Mouse (Mus musculus): ENCODE results near the gene Coro1a. TPM values are rescaled to one million over a fixed set of nuclear protein-coding genes. Genes with fewer than 3 reads are reported as not detected.

The Coro1a gene
- polyA plus RNA-seq, 1 experiment from 2014 or later = 120 TPM

DNA sequence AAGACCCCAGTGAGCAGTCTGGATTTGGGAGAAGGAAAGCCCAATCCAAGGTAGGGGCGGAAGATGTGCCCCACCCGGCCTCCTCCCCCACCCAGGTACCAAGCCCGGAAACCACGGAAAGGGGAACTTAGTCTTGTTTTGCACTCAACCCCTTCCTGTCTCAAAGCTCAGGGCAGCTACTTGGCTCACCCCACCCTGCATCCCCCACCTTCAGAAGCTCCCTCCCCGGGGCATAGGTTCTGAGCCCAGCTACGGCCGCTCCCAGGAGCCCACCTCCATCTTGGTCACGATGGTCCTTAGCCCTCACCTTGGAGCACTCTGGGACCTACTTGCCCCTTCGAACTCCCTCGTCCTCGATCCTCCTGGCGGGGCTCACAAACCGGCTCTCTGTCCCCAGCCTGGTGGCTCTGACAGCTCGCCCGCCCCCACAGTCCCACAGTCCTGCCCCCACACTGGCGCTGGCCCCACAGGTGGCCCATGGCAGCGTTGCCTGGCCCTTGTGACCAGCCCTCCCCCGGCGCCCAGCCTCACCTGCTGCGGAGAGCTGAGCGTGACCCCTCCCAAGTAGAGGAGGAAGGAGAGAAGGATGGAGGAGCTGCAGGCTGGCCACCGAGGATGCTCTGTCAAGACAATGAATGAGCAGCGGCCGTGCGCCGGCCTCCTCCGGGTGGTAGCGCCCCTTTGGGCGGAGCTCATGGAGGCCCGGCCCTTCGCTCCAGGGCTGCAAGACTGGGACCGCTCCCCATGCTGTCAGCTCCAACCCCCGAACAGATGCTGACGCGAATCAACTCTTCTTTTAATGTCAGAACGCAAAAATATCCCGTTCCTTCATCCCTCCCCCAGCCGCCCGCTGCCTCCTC is 3.2 kb downstream of the Coro1a start:
- H3K9ac ChIP-seq (replicated peaks) = peak overlapping the region; percentile 94
- ATAC-seq (ENCODE audit: low FRiP score) = peak; percentile 89
- no peaks in the 10 kb centered on the region for H3K27me3 ChIP-seq (replicated peaks)
- peak overlapping the region; percentile 69 for H3K4me2 ChIP-seq
- no peaks in the 10 kb centered on the region for H3K9me3 ChIP-seq (replicated peaks)
- H3K36me3 ChIP-seq = peaks cover 16% of the 10 kb centered on the region
- H3K4me3 ChIP-seq (replicated peaks) = peak overlapping the region; percentile 69
- peak overlapping the region; percentile 86 for H3K27ac ChIP-seq (replicated peaks)
- peaks cover 51% of the 10 kb centered on the region for H3K4me1 ChIP-seq
- WGBS = 2% methylated on average over 39 of the region's 39 CpGs

- 9% methylated on average over 7 of the region's 7 CpGs for WGBS
- Histone ChIP-seq H3K4me3 (replicated peaks) (peak overlapping the region; percentile 69), H3K27me3 (replicated peaks) (no peaks in the 10 kb centered on the region), H3K9ac (replicated peaks) (peak overlapping the region; percentile 94), H3K36me3 (peaks cover 22% of the 10 kb centered on the region), H3K27ac (replicated peaks) (peak overlapping the region; percentile 86), H3K9me3 (replicated peaks) (no peaks in the 10 kb centered on the region), H3K4me2 (peak overlapping the region; percentile 69), H3K4me1 (peaks cover 51% of the 10 kb centered on the region)
- ATAC-seq (ENCODE audit: low FRiP score) = peak; percentile 36; the same call in 1 of the 2 replicates
Measured at GRCm38 (mm10) chr7:126703757-126704077, 3.9 kb downstream of the Coro1a start.

- peak overlapping the region; percentile 94 for H3K9ac ChIP-seq (replicated peaks)
- H3K27me3 ChIP-seq (replicated peaks) = no peaks in the 10 kb centered on the region
- H3K4me1 ChIP-seq = peaks cover 51% of the 10 kb centered on the region
- H3K4me3 ChIP-seq (replicated peaks) = peak overlapping the region; percentile 69
- H3K36me3 ChIP-seq = peaks cover 25% of the 10 kb centered on the region
- peak overlapping the region; percentile 69 for H3K4me2 ChIP-seq
- no peak for ATAC-seq (ENCODE audit: low FRiP score)
- 76% methylated on average over 12 of the region's 12 CpGs for WGBS
- H3K27ac ChIP-seq (replicated peaks) = peak overlapping the region; percentile 86
- no peaks in the 10 kb centered on the region for H3K9me3 ChIP-seq (replicated peaks)
Measured at GRCm38 (mm10) chr7:126702861-126703756, 4.5 kb downstream of the Coro1a start.

GRCm38 (mm10) chr7:126702358-126702757 is 5.2 kb downstream of the Coro1a start:
- H3K4me1 ChIP-seq = peaks cover 57% of the 10 kb centered on the region
- no peak for ATAC-seq (ENCODE audit: low FRiP score)
- peak overlapping the region; percentile 69 for H3K4me2 ChIP-seq
- peaks cover 29% of the 10 kb centered on the region for H3K36me3 ChIP-seq
- H3K27me3 ChIP-seq (replicated peaks) = no peaks in the 10 kb centered on the region
- WGBS = 79% methylated on average over 6 of the region's 6 CpGs
- H3K4me3 ChIP-seq (replicated peaks) = peak overlapping the region; percentile 69
- no peak overlapping the region for H3K9ac ChIP-seq (replicated peaks)
- H3K27ac ChIP-seq (replicated peaks) = no peak overlapping the region
- no peaks in the 10 kb centered on the region for H3K9me3 ChIP-seq (replicated peaks)

GRCm38 (mm10) chr7:126701559-126702357 is 5.8 kb downstream of the Coro1a start:
- H3K4me2 ChIP-seq = peak overlapping the region; percentile 69
- peaks cover 31% of the 10 kb centered on the region for H3K36me3 ChIP-seq
- no peak for ATAC-seq (ENCODE audit: low FRiP score)
- 59% methylated on average over 24 of the region's 24 CpGs for WGBS
- no peaks in the 10 kb centered on the region for H3K9me3 ChIP-seq (replicated peaks)
- H3K27ac ChIP-seq (replicated peaks) = 0 out of 2 replicates have a peak overlapping the region, but pooled peaks have one; percentile 9
- H3K9ac ChIP-seq (replicated peaks) = peak overlapping the region; percentile 2; the same call in 1 of the 2 replicates
- peaks cover 63% of the 10 kb centered on the region for H3K4me1 ChIP-seq
- peak overlapping the region; percentile 10; the same call in 1 of the 2 replicates for H3K4me3 ChIP-seq (replicated peaks)
- H3K27me3 ChIP-seq (replicated peaks) = no peaks in the 10 kb centered on the region

- H3K9ac ChIP-seq (replicated peaks) = 0 out of 2 replicates have a peak overlapping the region, but pooled peaks have one; percentile 2
- peak overlapping the region; percentile 10; the same call in 1 of the 2 replicates for H3K4me3 ChIP-seq (replicated peaks)
- peaks cover 69% of the 10 kb centered on the region for H3K4me1 ChIP-seq
- H3K9me3 ChIP-seq (replicated peaks) = no peaks in the 10 kb centered on the region
- no peaks in the 10 kb centered on the region for H3K27me3 ChIP-seq (replicated peaks)
- no peak overlapping the region for H3K27ac ChIP-seq (replicated peaks)
- ATAC-seq (ENCODE audit: low FRiP score) = no peak
- H3K36me3 ChIP-seq = peaks cover 31% of the 10 kb centered on the region
- H3K4me2 ChIP-seq = peak overlapping the region; percentile 69
- WGBS = under 1% methylated on average over 11 of the region's 11 CpGs
Measured at GRCm38 (mm10) chr7:126701070-126701469, 6.5 kb downstream of the Coro1a start.

DNA sequence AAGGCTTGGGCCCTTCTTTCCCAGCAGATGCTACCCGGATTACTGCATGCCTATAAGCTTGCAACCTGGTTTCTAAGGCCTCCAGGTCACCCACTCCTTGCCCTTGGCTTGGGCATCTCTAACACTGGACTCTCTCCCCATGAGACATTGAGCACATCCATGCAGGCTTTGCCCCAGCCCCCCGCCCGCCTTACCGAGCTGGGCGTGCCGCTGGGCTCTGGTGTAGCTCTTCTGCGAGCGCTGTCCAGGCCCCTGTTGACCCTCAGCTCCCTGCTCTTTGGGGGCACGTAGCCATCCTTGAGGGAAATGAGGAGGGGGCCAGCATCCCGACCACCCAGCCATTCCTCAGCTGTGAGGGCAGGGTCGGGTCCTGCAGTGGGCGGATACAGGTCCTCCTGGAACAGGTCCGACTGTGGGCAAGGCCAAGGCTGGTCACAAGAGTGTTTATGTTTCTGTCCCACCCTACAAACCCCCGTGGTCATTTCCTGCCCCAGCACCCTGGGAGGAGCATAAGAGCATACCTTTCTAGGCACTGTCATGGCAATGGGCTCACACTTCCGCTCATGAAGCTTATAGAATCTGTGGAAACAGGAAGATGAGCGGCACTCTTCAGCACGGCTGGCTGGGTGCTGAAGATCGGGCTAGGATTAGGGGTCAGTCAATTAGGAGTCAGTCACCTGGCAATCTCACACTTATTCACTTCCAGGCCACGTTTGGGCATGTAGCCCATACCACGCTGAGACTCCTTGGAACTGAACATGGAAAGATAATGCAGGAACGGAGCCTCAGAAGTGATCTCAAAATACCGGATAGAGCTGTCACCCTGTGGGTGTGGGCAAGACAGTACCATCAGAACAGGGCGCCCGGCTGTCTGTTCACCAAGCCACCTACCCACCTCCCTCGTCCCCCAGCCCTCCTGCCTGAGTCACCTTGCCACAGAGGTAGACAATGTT is 7.2 kb downstream of the Coro1a start:
- Histone ChIP-seq H3K27ac (replicated peaks) (no peak overlapping the region), H3K4me1 (peaks cover 68% of the 10 kb centered on the region), H3K36me3 (peaks cover 31% of the 10 kb centered on the region), H3K9me3 (replicated peaks) (no peaks in the 10 kb centered on the region), H3K4me3 (replicated peaks) (no peak overlapping the region; the same call in 1 of the 2 replicates), H3K27me3 (replicated peaks) (no peaks in the 10 kb centered on the region), H3K4me2 (peak overlapping the region; percentile 69), H3K9ac (replicated peaks) (no peak overlapping the region)
- ATAC-seq (ENCODE audit: low FRiP score) = no peak
- 86% methylated on average over 25 of the region's 25 CpGs for WGBS

DNA sequence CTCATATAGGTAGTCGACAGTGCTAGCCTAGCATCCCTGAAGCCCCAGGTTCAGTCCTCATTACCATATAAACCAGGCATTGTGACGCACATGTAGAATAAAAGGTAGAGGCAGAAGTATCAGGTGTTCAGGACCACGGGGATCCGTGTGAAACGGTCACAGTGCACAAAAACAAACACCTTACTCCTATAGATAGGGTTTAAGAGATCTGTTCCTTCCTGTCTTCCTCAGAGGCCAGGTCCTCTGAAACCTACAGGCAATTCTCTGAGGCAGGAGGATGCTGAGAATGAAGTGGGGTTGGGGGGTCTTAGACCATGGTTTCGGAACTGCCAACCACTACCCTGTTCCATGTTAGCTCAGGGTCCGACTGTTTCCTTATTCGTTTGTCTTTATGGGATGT is 9.7 kb downstream of the Coro1a start:
- ATAC-seq (ENCODE audit: low FRiP score) = no peak
- Histone ChIP-seq H3K9me3 (replicated peaks) (no peaks in the 10 kb centered on the region), H3K4me2 (no peak overlapping the region), H3K27ac (replicated peaks) (no peak overlapping the region), H3K4me1 (peaks cover 67% of the 10 kb centered on the region), H3K4me3 (replicated peaks) (no peak overlapping the region), H3K27me3 (replicated peaks) (no peaks in the 10 kb centered on the region), H3K9ac (replicated peaks) (no peak overlapping the region), H3K36me3 (peaks cover 31% of the 10 kb centered on the region)
- WGBS = 94% methylated on average over 8 of the region's 8 CpGs

DNA sequence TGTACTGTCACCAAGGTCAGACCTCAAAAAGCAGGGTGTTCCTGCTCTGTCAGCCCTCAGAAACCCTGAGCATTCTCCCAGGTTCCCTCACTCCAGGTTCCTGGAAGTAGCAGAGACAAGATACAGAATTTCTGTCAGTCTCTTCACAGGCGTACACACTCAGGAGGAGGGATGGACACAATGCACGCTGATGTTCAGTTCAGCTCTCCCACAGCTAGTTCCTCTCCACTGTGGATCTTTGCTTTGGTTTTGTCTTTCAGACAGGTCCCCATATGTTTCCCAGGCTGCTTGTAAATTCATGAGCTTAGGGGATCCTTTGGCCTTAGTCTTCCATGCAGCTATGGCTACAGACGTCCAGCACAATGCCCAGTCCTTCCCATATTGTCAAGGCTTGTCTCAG is 10.7 kb downstream of the Coro1a start:
- WGBS = 71% methylated on average over 3 of the region's 3 CpGs
- peak overlapping the region; percentile 88 for H3K4me3 ChIP-seq (replicated peaks)
- H3K9me3 ChIP-seq (replicated peaks) = no peaks in the 10 kb centered on the region
- peaks cover 62% of the 10 kb centered on the region for H3K4me1 ChIP-seq
- H3K4me2 ChIP-seq = peak overlapping the region; percentile 95
- H3K27ac ChIP-seq (replicated peaks) = no peak overlapping the region
- peaks cover 38% of the 10 kb centered on the region for H3K36me3 ChIP-seq
- no peaks in the 10 kb centered on the region for H3K27me3 ChIP-seq (replicated peaks)
- peak overlapping the region; percentile 80 for H3K9ac ChIP-seq (replicated peaks)
- ATAC-seq (ENCODE audit: low FRiP score) = no peak

GRCm38 (mm10) chr7:126696303-126696702 is 11.3 kb downstream of the Coro1a start:
- Histone ChIP-seq H3K4me2 (peak overlapping the region; percentile 95), H3K27ac (replicated peaks) (peak overlapping the region; percentile 97), H3K4me1 (peaks cover 56% of the 10 kb centered on the region), H3K27me3 (replicated peaks) (no peaks in the 10 kb centered on the region), H3K9me3 (replicated peaks) (no peaks in the 10 kb centered on the region), H3K36me3 (peaks cover 42% of the 10 kb centered on the region), H3K4me3 (replicated peaks) (peak overlapping the region; percentile 88), H3K9ac (replicated peaks) (peak overlapping the region; percentile 80)
- ATAC-seq (ENCODE audit: low FRiP score) = peak; percentile 3; the same call in 1 of the 2 replicates
- WGBS = 1% methylated on average over 17 of the region's 17 CpGs

All from neural tube, embryonic 15.5 days (tissue).